Mouse (Mus musculus): ENCODE results near the gene Pygo2. TPM values are rescaled to one million over a fixed set of nuclear protein-coding genes. Genes with fewer than 3 reads are reported as not detected.
A peak's percentile ranks its signal among the peaks of the same experiment; 100 is the strongest.
"Not testable (repeated sequence)": the region's sequence is repeated elsewhere in the genome, so short reads cannot be mapped to it uniquely, and the experiment has no call there.

Gene Pygo2
- polyA plus RNA-seq, 1 experiment from 2014 or later: 47.6 TPM

DNA sequence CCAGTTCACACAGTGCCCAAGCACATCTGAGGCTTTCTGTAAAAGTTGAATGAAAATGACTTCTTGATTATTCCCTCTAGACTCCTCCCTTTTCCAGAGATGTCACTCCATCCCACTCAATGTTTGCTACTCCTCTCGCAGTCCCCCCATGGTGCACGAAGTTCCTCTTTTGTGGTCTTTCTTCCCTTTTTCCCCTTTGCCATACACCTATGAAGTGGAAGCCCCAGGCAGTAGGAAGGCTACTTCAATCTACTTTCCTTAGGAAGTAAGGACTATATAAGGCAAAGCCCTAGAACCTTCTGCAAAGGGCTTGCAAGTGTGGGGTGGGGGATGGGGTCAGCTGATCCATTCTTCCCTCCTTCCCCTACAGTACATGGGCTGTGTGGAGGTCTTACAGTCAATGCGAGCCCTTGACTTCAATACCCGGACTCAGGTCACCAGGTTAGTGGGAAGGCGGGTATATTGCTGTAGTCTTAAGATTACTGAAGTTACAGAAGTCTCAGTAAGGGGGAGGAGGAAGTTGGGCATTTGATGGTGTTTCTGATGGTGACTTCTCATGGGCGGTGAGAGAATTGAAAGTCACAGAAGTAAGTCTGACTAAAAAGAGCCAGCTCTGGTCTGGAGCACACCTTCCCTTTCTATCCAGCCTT lies 7.3 kb upstream of the Pygo2 start:
- H3K9ac ChIP-seq (ENCODE audit: low read depth, low read length): no peak overlapping the region
- peaks cover 14% of the 10 kb centered on the region for H3K4me1 ChIP-seq (ENCODE audit: control insufficient read depth, insufficient read depth, low read length)
- no peak overlapping the region for H3K27ac ChIP-seq (ENCODE audit: low read length)
- H3K4me3 ChIP-seq (ENCODE audit: low read depth, low read length): no peak overlapping the region
- no peaks in the 10 kb centered on the region for H3K9me3 ChIP-seq (replicated peaks; ENCODE audit: control insufficient read depth, low read length, poor library complexity, severe bottlenecking)
- H3K4me2 ChIP-seq (ENCODE audit: low read length): peak overlapping the region; percentile 53; the same call in 1 of the 2 replicates
- 74% methylated on average over 6 of the region's 6 CpGs for WGBS
- ATAC-seq: no peak
- no peaks in the 10 kb centered on the region for H3K36me3 ChIP-seq (ENCODE audit: control insufficient read depth, insufficient read depth, low read length)
- no peaks in the 10 kb centered on the region for H3K27me3 ChIP-seq (ENCODE audit: control insufficient read depth, insufficient read depth, low read depth, low read length)

GRCm38 (mm10) chr3:89424416-89425140 lies 5.4 kb upstream of the Pygo2 start:
- WGBS: 91% methylated on average over 5 of the region's 5 CpGs
- Histone ChIP-seq H3K4me1 (ENCODE audit: control insufficient read depth, insufficient read depth, low read length) (peaks cover 8% of the 10 kb centered on the region), H3K4me3 (ENCODE audit: low read depth, low read length) (no peak overlapping the region), H3K27me3 (ENCODE audit: control insufficient read depth, insufficient read depth, low read depth, low read length) (no peaks in the 10 kb centered on the region), H3K36me3 (ENCODE audit: control insufficient read depth, insufficient read depth, low read length) (no peaks in the 10 kb centered on the region), H3K9ac (ENCODE audit: low read depth, low read length) (no peak overlapping the region), H3K9me3 (replicated peaks; ENCODE audit: control insufficient read depth, low read length, poor library complexity, severe bottlenecking) (no peaks in the 10 kb centered on the region), H3K27ac (ENCODE audit: low read length) (no peak overlapping the region), H3K4me2 (ENCODE audit: low read length) (no peak overlapping the region)
- ATAC-seq: no peak

- Histone ChIP-seq H3K9ac (ENCODE audit: low read depth, low read length) (no peak overlapping the region), H3K27ac (ENCODE audit: low read length) (no peak overlapping the region), H3K4me3 (ENCODE audit: low read depth, low read length) (no peak overlapping the region), H3K4me1 (ENCODE audit: control insufficient read depth, insufficient read depth, low read length) (peaks cover 3% of the 10 kb centered on the region; the same call in 1 of the 2 replicates), H3K4me2 (ENCODE audit: low read length) (no peak overlapping the region), H3K27me3 (ENCODE audit: control insufficient read depth, insufficient read depth, low read depth, low read length) (no peaks in the 10 kb centered on the region), H3K36me3 (ENCODE audit: control insufficient read depth, insufficient read depth, low read length) (no peaks in the 10 kb centered on the region), H3K9me3 (replicated peaks; ENCODE audit: control insufficient read depth, low read length, poor library complexity, severe bottlenecking) (no peaks in the 10 kb centered on the region)
- no peak for ATAC-seq
- 91% methylated on average over 5 of the region's 5 CpGs for WGBS
Measured at GRCm38 (mm10) chr3:89425141-89425525, 4.9 kb upstream of the Pygo2 start.

GRCm38 (mm10) chr3:89425876-89426275 lies 4.1 kb upstream of the Pygo2 start:
- Histone ChIP-seq H3K27ac (ENCODE audit: low read length) (no peak overlapping the region), H3K36me3 (ENCODE audit: control insufficient read depth, insufficient read depth, low read length) (no peaks in the 10 kb centered on the region), H3K4me2 (ENCODE audit: low read length) (no peak overlapping the region), H3K4me1 (ENCODE audit: control insufficient read depth, insufficient read depth, low read length) (peaks cover 5% of the 10 kb centered on the region), H3K27me3 (ENCODE audit: control insufficient read depth, insufficient read depth, low read depth, low read length) (no peaks in the 10 kb centered on the region), H3K9ac (ENCODE audit: low read depth, low read length) (no peak overlapping the region), H3K4me3 (ENCODE audit: low read depth, low read length) (no peak overlapping the region), H3K9me3 (replicated peaks; ENCODE audit: control insufficient read depth, low read length, poor library complexity, severe bottlenecking) (no peaks in the 10 kb centered on the region)
- ATAC-seq: no peak
- 77% methylated on average over 4 of the region's 4 CpGs for WGBS

- H3K4me3 ChIP-seq (ENCODE audit: low read depth, low read length); H3K27ac ChIP-seq (ENCODE audit: low read length); H3K9me3 ChIP-seq (replicated peaks; ENCODE audit: control insufficient read depth, low read length, poor library complexity, severe bottlenecking); ATAC-seq; H3K27me3 ChIP-seq (ENCODE audit: control insufficient read depth, insufficient read depth, low read depth, low read length); H3K4me2 ChIP-seq (ENCODE audit: low read length); H3K9ac ChIP-seq (ENCODE audit: low read depth, low read length): not testable (repeated sequence)
- Histone ChIP-seq H3K36me3 (ENCODE audit: control insufficient read depth, insufficient read depth, low read length) (peaks cover 16% of the 10 kb centered on the region), H3K4me1 (ENCODE audit: control insufficient read depth, insufficient read depth, low read length) (peaks cover 16% of the 10 kb centered on the region)
- 92% methylated on average over 7 of the region's 7 CpGs for WGBS
Measured at GRCm38 (mm10) chr3:89429021-89429420, 993 bp upstream of the Pygo2 start.

- Histone ChIP-seq H3K4me3 (ENCODE audit: low read depth, low read length) (no peak overlapping the region), H3K27ac (ENCODE audit: low read length) (no peak overlapping the region), H3K27me3 (ENCODE audit: control insufficient read depth, insufficient read depth, low read depth, low read length) (no peaks in the 10 kb centered on the region), H3K9me3 (replicated peaks; ENCODE audit: control insufficient read depth, low read length, poor library complexity, severe bottlenecking) (no peaks in the 10 kb centered on the region), H3K36me3 (ENCODE audit: control insufficient read depth, insufficient read depth, low read length) (peaks cover 23% of the 10 kb centered on the region), H3K4me1 (ENCODE audit: control insufficient read depth, insufficient read depth, low read length) (peaks cover 18% of the 10 kb centered on the region), H3K4me2 (ENCODE audit: low read length) (no peak overlapping the region), H3K9ac (ENCODE audit: low read depth, low read length) (no peak overlapping the region)
- ATAC-seq: no peak
- WGBS: 90% methylated on average over 8 of the region's 8 CpGs
Measured at GRCm38 (mm10) chr3:89432606-89433005, 2.6 kb downstream of the Pygo2 start.

DNA sequence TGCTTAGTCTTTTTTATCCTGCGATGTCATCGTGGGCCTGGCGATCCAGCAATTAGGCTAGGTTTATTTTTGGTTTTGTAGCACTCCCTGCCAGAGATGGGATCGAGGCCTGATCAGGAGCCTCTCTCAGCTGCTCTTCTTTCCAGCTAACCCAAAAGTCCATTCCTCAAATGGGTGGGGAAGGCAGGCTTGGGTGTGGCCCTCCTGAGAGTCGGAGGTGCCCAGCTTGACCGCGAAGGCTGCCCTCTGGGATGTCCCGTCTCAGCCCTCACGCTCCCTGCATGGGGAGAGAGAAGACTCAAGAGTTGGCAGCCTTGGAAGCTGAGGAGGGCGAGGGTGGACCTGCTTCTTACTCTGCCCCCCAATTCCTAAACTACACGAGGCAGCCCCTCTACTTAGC lies 4.5 kb downstream of the Pygo2 start:
- no peak overlapping the region for H3K27ac ChIP-seq (ENCODE audit: low read length)
- no peaks in the 10 kb centered on the region for H3K9me3 ChIP-seq (replicated peaks; ENCODE audit: control insufficient read depth, low read length, poor library complexity, severe bottlenecking)
- peaks cover 23% of the 10 kb centered on the region for H3K36me3 ChIP-seq (ENCODE audit: control insufficient read depth, insufficient read depth, low read length)
- no peaks in the 10 kb centered on the region for H3K27me3 ChIP-seq (ENCODE audit: control insufficient read depth, insufficient read depth, low read depth, low read length)
- no peak overlapping the region for H3K4me3 ChIP-seq (ENCODE audit: low read depth, low read length)
- peaks cover 18% of the 10 kb centered on the region for H3K4me1 ChIP-seq (ENCODE audit: control insufficient read depth, insufficient read depth, low read length)
- H3K4me2 ChIP-seq (ENCODE audit: low read length): no peak overlapping the region
- ATAC-seq: no peak
- 84% methylated on average over 11 of the region's 11 CpGs for WGBS
- H3K9ac ChIP-seq (ENCODE audit: low read depth, low read length): no peak overlapping the region

DNA sequence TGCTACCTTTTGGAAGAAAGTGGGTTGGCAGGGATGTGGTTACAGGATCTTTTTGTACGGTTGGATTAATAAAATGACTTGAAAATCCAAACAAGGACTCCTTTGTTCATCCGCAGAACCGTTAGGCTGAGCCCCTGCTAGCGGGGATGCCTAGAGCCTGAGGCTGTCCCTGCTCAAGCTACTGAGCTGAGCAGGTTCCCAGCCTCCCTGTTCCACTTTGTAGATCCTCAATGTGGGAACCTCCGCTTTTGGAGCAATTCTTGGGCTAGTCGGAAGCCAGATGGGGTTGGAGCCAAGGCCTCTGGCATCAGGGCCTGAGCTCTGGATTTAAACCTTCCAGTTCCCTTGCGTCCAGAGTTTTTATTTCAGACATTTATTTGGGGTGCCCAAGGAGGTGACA lies 5.0 kb downstream of the Pygo2 start:
- ATAC-seq: no peak
- H3K9me3 ChIP-seq (replicated peaks; ENCODE audit: control insufficient read depth, low read length, poor library complexity, severe bottlenecking): no peaks in the 10 kb centered on the region
- H3K27me3 ChIP-seq (ENCODE audit: control insufficient read depth, insufficient read depth, low read depth, low read length): no peaks in the 10 kb centered on the region
- H3K36me3 ChIP-seq (ENCODE audit: control insufficient read depth, insufficient read depth, low read length): peaks cover 23% of the 10 kb centered on the region
- no peak overlapping the region for H3K4me2 ChIP-seq (ENCODE audit: low read length)
- 63% methylated on average over 7 of the region's 7 CpGs for WGBS
- H3K4me1 ChIP-seq (ENCODE audit: control insufficient read depth, insufficient read depth, low read length): peaks cover 18% of the 10 kb centered on the region
- no peak overlapping the region for H3K4me3 ChIP-seq (ENCODE audit: low read depth, low read length)
- H3K9ac ChIP-seq (ENCODE audit: low read depth, low read length): no peak overlapping the region
- H3K27ac ChIP-seq (ENCODE audit: low read length): no peak overlapping the region
